Mouse (Mus musculus): ENCODE measurements around the gene Maged2. TPM values are rescaled to one million over a fixed set of nuclear protein-coding genes. Genes with fewer than 3 reads are reported as not detected.

Maged2 gene
- polyA plus RNA-seq, 1 experiment from 2014 or later: 740 TPM

Other genes starting within 250 kb of the Maged2 start
- 5.4 and 5.5 TPM in 2 replicates for gene Pfkfb1, start 226.1 kb downstream of the Maged2 start, polyA plus RNA-seq (2015; fragmentation: Nextera tagmentation; extraction: Ambion mirVana)
- 21.6 and 22.9 TPM in 2 replicates for gene Apex2, start 224.5 kb downstream of the Maged2 start, polyA plus RNA-seq (2015; fragmentation: Nextera tagmentation; extraction: Ambion mirVana)
- gene Tro, start 156.8 kb downstream of the Maged2 start, polyA plus RNA-seq (2015; fragmentation: Nextera tagmentation; extraction: Ambion mirVana): 21.9 and 22.4 TPM in 2 replicates
- 30.4 and 31.2 TPM in 2 replicates for gene Gnl3l, start 203.0 kb upstream of the Maged2 start, polyA plus RNA-seq (2015; fragmentation: Nextera tagmentation; extraction: Ambion mirVana)
- 11.9 and 14.5 TPM in 2 replicates for gene Fgd1, start 231.8 kb upstream of the Maged2 start, polyA plus RNA-seq (2015; fragmentation: Nextera tagmentation; extraction: Ambion mirVana)

All from kidney, embryonic 15.5 days (tissue).